Mouse (Mus musculus): ENCODE measurements around the gene Slc44a2.

DNA sequence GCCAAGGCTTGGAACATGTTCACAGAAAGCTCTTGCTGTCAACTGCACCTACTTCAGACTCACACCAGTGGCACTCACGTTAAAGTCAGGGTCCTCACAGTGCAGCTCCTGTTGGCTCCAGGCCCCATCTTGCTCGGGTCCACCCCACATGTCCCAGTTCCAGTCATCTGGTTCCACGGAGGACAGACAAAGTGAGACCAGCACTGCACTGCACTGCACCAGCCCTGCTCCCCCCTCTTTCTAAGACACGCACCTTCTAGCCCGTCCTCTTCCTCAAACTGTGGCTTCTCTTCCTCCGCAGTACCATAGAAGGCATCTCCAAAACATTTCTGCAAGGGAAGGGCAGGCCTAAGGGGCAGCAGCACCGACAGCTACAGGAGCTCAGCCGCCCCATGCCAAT is 44.2 kb upstream of the Slc44a2 start:
- TF ChIP-seq POLR2A (IDR thresholded peaks at IDR 0.05; ENCODE audit: borderline replicate concordance, extremely low read depth, low read depth, low read length), result no peak
- no peak for TF ChIP-seq CTCF (IDR thresholded peaks at IDR 0.05; ENCODE audit: insufficient read depth, low read length)
